Mouse (Mus musculus): Measurements from ENCODE around the gene Gm10959. TPM values are rescaled to one million over a fixed set of nuclear protein-coding genes. Genes with fewer than 3 reads are reported as not detected.

Gene Gm10959
- not detected in 2 replicates for polyA plus RNA-seq (2015; fragmentation: Nextera tagmentation; extraction: Ambion mirVana)

GRCm38 (mm10) chr3:122919260-122919659 is at the start of gene Gm10959:
Gene Gm10959 (minus strand): TSS chr3:122919360.

GRCm38 (mm10) chr3:122924009-122924914 is 5.1 kb upstream of the Gm10959 start, which contains the start of gene 1810037I17Rik:
Gene 1810037I17Rik (plus strand): TSS chr3:122924203.

GRCm38 (mm10) chr3:122894772-122895171 is 24.4 kb downstream of the Gm10959 start, which contains the start of gene Fabp2:
Gene Fabp2 (plus strand): TSS chr3:122895072.

Other genes starting within 250 kb of the Gm10959 start
- 17.0 and 18.9 TPM in 2 replicates for gene Pde5a, start 190.4 kb downstream of the Gm10959 start, polyA plus RNA-seq (2015; fragmentation: Nextera tagmentation; extraction: Ambion mirVana)
- gene Fabp2, start 24.3 kb downstream of the Gm10959 start, polyA plus RNA-seq (2015; fragmentation: Nextera tagmentation; extraction: Ambion mirVana): 0.17 and 0.35 TPM in 2 replicates
- 235 and 268 TPM in 2 replicates for gene 1810037I17Rik, start 4.8 kb upstream of the Gm10959 start, polyA plus RNA-seq (2015; fragmentation: Nextera tagmentation; extraction: Ambion mirVana)
- gene Usp53, start 65.2 kb upstream of the Gm10959 start, polyA plus RNA-seq (2015; fragmentation: Nextera tagmentation; extraction: Ambion mirVana): 10.5 and 11.1 TPM in 2 replicates
- gene Myoz2, start 115.7 kb upstream of the Gm10959 start, polyA plus RNA-seq (2015; fragmentation: Nextera tagmentation; extraction: Ambion mirVana): 0.11 TPM in 1 of 2 replicates, not detected in the other